Mouse (Mus musculus): ENCODE data around the gene Garnl3.
"Not testable (repeated sequence)": the region's sequence is repeated elsewhere in the genome, so short reads cannot be mapped to it uniquely, and the experiment has no call there.

Gene Garnl3

DNA sequence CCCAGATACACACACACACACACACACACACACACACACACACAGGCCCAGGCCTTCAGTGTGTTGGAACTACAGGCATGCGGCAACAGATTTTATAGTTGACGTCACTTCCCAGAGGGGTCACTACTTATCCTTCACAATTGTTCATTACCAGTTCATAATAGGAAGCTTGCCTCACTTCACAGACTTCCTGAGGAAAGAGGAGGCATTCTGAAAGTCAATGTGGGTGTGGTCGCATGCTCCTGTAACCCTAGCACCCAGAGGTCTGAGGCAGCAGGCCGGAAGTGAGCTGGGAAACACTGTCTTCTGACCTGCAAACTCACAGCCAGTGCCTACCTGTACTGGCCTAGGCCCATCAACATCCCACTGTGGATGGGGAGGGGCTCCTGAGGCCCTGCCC, 106.4 kb downstream of the Garnl3 start:
- DNase-seq (ENCODE audit: extremely low spot score), result no peak

DNA sequence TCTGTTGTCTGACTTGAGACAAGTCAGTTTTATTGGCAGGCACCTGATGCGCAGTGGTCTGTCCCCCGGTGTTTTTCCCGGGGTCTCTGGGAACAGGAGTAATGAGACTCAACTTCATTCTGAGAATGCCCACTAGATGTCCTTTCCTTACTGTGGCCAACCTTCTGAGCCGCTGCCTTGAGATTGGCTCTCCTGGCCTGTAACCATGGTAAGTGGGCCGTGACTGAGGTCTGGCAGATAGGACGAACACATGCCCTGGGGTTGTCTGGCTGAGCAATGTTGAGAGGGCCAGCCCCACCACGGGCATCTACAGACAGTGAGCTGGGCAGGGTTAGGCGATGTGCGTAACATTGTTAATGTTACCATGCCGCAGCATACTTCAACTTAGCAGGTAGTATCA, 106.9 kb downstream of the Garnl3 start:
- DNase-seq (ENCODE audit: extremely low spot score), result no peak

DNA sequence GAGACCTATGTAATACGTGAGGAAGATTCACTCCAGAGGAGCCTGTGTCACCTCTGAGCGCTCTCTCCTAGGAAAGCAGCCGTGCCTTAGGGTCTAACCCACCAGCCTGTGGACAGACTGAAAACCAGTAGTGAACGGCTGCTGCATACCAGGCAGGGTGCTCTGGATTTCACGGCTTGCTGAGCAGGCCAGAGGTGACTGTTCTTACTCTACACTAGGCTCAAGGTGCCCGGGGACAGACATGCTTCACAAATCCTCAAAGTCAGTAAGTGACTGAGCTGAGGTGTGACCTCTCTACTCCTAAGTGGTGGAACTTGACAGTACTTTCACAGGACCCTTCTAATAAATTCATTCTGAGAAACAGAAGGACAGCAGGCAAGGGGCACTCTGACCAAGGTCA, 108.6 kb downstream of the Garnl3 start:
- no peak for DNase-seq (ENCODE audit: extremely low spot score)

DNA sequence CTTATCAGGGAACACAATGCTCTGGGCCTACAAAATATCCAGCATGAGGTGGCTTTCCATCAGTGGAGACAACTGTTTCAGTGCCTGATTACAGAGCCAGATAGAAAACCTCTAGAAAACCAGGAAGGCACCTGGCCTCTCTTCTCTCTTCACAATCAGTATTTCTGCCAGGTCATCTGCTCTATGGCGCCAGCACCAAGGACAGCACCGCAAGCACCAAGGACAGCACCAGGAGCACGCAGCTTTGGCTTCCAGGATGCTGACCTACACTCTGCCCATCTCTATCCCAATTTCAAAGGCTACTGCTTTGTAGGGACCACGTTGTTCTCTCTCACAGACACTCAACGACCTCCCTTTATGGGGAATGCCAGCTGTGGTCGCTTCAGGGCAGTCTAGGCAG, 113.4 kb downstream of the Garnl3 start:
- peak; percentile 65 for DNase-seq (ENCODE audit: extremely low spot score)

DNA sequence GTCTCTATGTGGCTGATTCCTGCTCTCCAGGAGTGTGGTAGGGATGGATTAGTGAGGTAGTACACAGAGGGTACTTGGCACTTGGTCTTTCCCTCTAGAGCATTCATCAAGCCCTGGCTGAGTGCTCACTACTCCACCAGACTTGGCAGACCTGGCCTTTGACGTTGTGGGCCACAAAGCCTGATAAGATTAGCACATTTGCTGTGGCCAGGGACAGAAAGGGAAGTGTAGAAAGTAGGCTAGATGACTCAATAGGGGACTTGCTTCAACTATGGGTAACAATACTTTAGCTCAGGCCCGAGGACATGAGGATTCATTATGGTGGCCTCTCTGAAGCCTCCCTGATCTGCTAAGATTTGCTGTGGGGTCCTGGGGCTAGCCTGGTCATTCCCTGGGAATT, 114.3 kb downstream of the Garnl3 start:
- no peak for DNase-seq (ENCODE audit: extremely low spot score)

DNA sequence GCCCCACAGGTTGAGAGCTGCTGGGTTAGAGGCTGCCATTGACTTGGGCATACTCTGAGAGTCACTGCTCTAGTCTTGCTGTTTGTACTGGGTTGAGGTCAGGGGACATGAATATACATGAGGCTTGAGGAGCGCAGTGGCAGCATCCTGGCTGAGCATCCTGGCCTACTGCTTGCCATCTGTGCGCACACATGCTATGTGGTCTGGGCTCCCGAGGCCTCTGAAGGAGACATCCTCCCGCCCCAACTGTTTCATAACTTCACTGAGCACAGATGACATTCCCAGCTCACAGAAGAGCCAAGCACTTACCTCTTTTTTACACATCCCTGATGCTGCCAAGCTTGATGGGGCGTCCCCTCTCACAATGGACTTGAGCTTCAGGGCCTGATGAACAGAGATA, 116.6 kb downstream of the Garnl3 start:
- no peak for DNase-seq (ENCODE audit: extremely low spot score)

DNA sequence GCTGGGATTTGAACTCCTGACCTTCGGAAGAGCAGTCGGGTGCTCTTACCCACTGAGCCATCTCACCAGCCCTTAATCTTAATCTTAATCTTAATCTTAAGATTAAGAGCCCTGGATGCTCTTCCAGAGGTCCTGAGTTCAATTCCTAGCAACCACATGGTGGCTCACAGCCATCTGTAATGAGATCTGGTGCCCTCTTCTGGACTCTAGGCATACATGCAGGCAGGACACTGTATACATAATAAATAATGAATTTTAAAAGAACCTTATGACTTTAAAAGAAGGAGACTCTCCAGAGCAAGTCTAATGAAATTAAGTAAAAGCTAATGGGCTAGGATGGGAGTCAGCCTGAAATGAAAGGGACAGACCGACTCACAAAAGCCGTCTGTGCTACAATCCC, 122.4 kb downstream of the Garnl3 start:
- DNase-seq (ENCODE audit: extremely low spot score), result not testable (repeated sequence)

DNA sequence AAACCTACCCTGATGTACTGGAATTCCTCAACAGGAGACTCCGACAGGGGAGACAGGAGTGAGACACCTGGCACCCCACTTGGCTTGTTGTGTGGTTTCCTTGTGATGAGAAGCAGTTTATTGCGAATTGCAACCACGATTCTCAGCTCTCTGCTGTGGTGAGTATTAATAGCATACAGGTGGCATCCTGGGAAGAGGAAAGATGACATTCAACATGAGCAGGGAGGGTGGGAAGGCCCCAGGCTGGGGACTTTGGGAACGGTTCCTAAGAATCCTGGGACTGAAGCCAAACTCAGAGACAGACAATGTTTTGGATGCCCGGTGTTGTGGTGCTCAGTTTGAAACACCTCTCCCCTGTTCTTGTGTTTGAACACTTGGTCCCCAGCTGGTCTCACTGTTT, 126.4 kb downstream of the Garnl3 start:
- no peak for DNase-seq (ENCODE audit: extremely low spot score)

DNA sequence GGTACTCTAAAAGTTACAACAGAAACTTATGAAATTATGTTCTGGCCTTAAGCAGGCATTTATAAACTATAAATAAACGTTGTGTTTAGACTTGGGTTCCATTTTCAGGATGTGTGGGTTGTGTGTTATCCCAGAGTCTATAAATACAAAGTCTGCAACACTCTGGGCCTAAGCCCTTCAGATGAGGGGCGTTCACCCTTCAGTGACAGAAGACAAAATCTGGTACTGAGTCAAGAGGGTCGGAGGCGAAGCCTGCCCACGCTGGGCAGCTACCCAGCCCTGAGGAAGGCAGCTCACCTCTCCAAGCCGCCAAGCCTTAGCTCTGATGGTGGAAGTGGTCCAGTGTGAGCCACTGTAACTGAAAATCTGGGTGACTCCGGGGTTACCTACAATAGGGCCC, 129.3 kb downstream of the Garnl3 start:
- no peak for DNase-seq (ENCODE audit: extremely low spot score)

DNA sequence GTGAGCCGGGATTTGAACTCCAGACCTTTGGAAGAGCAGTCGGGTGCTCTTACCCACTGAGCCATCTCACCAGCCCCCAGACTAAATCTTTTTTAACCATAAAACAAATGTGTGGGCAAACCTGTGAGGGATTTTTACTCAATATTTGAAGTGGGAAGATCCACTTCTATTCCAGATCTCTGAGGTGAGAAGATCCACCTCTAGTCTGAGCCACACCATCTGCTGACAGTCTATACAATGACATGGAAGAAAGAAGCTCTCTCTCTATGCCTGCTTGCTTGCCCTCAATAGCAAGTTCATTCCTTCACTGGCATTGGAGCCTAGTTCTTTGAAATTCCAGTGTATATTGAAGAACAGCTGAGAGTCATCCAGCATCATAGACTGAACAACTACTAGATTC, 131.7 kb downstream of the Garnl3 start:
- DNase-seq (ENCODE audit: extremely low spot score), result no peak

DNA sequence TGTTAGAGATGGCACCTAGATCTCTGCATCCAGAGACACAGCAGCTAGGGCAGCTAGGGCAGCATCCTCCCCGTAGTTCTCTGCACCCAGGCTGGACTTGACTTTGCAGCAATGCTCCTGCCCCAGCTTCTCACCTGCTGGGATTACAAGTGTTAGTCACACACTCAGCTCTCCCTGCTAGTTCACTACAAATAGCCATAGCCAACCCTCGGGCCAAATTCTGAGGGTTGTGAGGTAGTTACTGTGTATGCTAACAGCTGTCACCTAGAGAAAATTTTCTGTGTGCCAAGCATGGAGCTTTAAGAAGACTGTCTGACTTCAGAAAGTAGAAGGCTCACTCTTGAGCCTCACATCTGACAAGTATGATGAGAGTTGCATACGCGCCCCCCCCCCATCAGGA, 133.7 kb downstream of the Garnl3 start:
- DNase-seq (ENCODE audit: extremely low spot score), result no peak

DNA sequence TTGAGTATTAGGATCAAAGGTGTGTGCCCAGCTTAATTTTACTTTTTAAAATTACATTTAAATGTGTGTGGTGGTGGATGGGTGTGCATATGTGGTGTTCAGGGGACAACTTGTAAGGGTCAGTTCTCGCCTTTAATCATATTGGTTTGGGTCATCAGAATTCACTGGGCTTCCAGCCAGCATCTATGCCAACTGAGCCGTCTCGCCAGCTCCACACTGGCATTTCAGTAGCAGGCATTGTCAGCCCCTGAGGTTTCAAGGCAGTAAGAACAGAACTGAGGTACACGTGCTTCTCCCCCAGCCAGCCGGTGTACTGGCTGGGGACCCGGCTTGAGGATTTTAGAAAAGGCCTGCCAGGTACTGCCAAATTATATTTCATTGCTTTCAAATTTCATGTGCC, 134.4 kb downstream of the Garnl3 start:
- no peak for DNase-seq (ENCODE audit: extremely low spot score)

DNA sequence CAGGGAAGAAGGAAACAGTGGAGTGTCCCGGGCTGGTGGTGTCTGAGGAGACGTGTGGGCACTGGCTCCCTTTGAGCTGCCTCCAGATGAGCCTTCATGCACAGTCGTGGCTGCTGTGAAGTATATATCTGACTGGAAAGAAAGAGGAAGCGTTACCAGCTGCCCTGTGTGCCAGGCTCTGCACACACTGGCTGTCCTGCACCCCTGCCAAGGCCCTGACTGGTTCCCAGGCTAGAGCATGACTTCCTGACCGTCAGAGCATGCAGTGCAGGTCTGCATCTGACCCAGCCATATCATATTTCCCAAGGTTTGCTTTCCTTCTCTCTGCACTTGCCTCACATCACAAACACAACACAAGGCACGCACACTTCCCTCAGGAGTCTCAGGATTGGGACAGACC, 139.3 kb downstream of the Garnl3 start:
- no peak for DNase-seq (ENCODE audit: extremely low spot score)

DNA sequence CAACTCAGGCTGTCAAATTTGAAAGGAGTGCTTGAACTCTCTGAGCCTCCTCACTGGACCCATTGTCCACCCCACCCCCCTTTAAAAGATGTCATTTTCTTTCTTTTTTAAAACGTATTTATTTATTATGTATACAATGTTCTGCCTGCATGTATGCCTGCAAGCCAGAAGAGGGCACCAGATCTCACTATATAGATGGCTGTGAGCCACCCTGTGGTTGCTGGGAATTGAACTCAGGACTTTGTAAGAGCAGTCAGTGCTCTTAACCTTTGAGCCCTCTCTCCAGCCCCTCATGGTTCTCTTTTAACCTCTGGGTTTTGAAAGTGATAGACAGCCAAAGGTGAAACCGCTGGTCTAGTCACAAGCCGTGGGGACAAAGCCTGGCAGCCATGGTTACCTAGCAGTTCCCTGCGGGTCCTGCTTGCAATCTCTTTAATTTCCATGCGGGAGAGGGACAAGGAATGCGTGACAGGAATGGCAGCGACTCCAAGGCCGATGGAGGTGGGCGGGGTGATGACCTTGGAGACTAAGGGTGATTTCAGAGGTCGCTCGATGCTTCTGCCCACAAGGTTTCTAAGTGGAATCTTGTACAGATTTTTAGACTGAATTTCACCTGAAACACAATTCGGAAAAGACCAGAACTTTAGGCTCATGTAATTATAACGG, 141.2 kb downstream of the Garnl3 start:
- DNase-seq (ENCODE audit: extremely low spot score), result no peak

DNA sequence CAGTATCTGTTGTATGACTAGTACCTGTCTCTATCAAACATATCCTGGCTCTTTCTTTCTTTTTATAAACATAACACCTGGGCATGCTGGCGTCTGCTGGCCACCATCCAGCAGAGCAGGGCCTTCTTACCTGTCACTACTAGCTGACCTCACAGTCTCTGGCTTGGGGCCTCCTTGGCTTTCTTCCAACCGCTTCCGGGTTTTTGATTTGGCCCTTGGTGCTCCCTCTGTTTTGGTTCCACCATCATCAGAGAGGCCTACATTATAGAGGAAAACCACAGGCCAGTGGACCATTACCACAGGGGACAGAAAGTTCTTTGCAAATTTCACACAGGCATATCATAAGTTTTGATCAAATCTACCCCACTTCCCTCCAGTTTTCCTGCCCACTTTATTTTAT, 142.1 kb downstream of the Garnl3 start:
- no peak for DNase-seq (ENCODE audit: extremely low spot score)

DNA sequence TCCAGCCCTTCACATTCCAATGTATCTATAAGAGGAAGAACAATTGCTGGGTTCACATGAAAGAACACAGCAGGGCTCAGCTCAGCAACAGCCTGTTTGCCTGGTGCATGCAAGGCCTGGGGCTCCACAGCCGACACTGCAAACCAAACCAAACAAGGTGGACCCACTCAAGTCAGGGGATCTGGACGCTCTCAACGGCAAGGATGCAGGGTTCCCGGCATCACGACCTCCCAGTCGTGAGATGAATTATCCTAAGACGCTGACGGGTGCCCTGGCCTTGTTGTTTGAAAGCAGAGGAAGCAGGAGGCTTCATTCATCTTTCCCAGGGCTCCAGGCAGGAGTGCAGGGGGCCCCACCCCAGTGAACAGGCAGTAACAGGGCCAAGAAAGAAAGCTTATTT, 145.6 kb downstream of the Garnl3 start:
- DNase-seq (ENCODE audit: extremely low spot score), result no peak

DNA sequence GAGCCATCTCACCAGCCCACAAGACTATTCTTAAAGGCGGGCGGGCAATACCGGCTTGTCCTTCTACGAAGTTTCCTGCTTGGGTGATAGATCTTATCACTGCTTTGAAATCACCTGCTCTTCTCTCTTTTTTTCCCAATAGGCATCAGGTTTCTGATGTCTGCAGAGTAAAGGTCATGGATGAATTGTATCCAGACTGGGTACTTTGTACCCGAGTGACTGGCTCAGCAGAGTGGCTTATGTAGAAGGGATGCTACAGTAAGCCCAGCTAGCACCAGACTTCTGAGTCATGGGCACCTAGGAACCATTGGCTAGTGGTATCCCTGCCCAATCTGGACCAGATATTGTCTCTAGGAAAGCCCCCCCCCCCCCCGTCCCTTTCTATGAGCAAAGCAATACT, 147.8 kb downstream of the Garnl3 start:
- DNase-seq (ENCODE audit: extremely low spot score), result no peak

DNA sequence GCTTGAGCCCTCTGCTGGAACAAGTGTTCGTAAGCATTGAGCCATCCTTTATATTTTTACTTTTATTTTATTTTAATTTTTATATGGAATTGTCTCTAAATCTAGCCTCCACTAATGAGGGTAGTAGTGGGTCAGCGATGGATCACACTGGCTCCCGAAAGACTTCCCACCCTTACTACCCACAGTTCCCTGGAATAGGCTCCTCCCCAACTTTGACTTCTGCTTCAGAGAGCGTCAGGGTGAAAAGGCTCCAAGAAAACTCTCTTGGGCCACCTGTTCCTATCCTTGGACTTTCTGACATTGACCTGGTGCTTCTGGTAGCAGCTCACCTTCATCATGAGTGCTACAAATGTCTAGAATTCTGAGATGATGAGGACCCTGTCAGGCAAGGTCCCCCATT, 148.8 kb downstream of the Garnl3 start:
- DNase-seq (ENCODE audit: extremely low spot score), result peak; percentile 17

DNA sequence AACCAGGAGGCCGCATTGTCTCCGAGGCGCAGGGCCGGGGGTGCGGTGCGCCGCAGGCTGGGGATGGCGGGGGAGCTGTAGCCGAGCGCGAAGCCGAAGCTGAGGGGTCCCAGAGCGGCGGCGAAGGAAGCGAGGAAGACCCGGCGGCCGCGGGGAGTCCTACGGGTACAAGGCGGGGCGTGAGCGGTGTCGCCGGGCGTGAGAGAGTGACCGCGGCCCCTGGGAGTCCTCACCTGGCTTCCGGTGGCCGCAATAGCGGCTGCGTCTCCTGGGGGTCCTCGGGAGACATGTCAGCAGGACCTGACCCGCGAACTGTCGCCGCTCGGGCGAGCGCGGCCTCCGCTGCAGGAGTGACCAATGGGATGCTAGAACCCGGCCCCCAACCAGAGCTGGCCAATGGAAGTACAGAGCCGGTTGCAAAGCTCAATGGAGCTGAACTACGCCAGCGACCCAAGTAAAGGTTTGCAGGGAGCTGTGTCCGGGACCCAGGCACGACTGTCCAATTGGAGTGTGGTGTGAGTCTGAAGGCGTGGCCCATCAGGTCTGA, 149.7 kb downstream of the Garnl3 start, which contains the start of gene Slc2a8:
Gene Slc2a8, minus strand, starts transcription at position 359 of the 547 bp plus-strand sequence.
- peak; percentile 92 for DNase-seq (ENCODE audit: extremely low spot score)

DNA sequence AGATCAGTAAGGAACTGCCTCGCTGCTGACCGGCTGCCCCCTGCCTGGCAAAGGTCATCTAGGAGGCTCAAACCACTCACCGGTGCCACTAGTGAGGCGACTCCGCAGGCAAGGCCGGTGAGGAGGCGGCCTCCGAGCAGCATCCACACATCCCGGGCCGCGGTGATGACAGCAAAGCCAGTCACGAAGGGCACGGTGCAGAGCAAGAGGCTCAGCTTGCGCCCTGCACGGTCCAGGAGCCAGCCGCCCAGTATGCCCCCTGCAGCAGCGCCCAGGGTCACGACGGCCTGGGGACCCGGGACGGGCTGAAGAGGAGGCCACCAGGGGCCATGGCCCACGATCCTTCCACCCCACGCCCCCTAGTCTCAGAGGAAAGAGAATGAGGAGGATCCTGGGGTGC, 150.2 kb downstream of the Garnl3 start:
- DNase-seq (ENCODE audit: extremely low spot score), result no peak

DNA sequence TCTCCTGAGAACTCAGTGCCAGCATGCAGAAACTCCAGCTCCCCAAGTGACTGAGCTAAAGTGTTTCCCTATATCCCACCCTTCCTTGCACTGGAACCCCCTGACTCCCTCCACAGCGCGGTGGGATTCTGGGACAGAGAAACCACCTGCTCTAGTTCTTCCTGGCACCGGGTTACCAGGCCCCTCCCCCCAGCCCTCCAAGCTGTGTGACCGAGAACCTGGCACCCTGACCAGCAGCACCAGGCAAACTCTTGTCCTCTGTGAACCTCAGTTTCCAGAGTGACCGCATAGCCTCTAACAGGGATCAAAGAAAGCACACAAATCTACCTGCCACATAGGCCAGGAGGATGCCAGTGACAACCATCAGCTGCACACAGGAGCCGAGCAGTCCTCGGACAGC, 151.8 kb downstream of the Garnl3 start:
- no peak for DNase-seq (ENCODE audit: extremely low spot score)

DNA sequence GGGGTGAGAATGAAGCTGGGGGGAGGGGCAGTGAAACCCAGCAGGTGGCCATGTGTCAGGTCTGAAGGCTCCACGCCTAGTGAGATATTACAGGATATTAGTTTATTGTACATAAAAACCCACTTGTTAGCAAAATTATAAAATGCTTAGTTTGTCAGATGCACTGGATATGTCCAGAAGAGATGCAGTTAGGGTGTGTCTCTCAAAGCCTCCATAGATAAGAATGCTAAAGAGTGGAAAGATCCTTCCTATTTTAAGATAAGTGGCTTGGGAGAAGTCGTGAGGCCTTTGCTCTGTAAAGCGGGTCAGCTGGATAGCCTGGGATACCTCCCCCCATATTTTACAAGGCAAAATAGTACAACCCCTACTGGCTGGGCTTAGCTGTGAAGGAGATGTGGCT, 152.8 kb downstream of the Garnl3 start:
- no peak for DNase-seq (ENCODE audit: extremely low spot score)

DNA sequence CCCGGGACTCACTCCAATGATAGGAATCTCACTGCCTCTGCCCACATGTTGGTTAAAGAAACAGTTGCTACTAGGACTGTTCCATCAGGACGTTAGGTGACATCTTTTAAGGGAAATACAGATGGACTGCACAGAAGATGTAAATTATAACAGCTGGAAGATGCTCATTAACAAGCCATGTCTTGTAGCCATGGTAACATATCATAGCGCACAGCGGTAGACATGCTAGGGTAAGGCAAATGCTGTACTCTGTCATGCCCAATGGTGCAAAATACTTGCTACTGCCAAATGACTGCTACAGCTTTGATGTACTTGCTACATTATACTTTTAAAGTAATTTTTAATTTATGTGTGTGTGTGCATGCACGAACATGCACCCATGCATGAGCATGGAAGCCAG, 154.3 kb downstream of the Garnl3 start:
- no peak for DNase-seq (ENCODE audit: extremely low spot score)

DNA sequence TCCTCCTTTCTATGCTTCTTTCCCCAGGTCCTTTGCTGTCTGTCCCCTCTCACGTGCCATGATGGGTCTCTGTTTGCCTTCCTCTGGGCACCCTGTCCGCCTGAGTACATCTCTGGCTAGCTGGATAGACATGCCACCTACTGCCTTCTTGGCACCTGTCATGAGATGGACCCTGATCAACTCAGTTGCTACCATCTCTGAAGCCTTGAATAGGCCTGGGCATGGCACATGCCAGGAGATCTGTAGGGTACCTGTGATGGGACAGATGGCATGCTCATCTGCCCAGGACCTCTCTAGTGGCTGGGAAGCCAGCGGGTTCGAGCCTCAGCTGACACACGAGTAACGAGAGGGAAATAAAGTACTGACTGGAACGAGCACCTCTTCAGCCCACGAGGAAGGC, 157.2 kb downstream of the Garnl3 start:
- no peak for DNase-seq (ENCODE audit: extremely low spot score)

Data from embryo, embryonic 9.5 days (tissue).